Mouse (Mus musculus): Measurements from ENCODE around the gene Espn. TPM values are rescaled to one million over a fixed set of nuclear protein-coding genes. Genes with fewer than 3 reads are reported as not detected.

Gene Espn
- polyA plus RNA-seq, 1 experiment from 2014 or later = 10.1 TPM

DNA sequence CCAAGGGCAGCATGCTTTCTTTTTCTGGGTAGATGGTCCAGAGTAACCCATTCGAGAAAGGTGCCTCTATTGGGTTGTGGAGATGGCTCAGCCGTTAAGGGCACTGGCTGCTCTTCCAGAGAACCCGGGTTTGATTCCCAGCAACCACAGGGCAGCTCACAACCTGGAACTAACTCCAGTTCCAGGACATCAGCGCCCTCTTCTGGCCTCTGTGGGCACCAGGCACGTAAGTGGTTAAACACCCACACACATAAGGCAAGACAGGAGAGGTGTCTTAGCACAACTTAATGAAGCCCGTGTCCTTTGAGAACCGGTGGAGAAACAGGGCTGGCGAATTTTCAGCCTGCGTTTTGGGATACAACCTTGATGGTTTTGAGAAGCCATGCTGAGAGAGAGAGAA, 77.6 kb downstream of the Espn start:
- H3K4me1 ChIP-seq (replicated peaks; ENCODE audit: control insufficient read depth, insufficient read depth, low read length) = peaks cover 11% of the 10 kb centered on the region
- H3K27me3 ChIP-seq (ENCODE audit: control insufficient read depth, insufficient read depth, low read depth, low read length) = no peaks in the 10 kb centered on the region
- no peaks in the 10 kb centered on the region for H3K36me3 ChIP-seq (ENCODE audit: control insufficient read depth, insufficient read depth, low read length)
- WGBS = 75% methylated on average over 9 of the region's 9 CpGs
- H3K9ac ChIP-seq (ENCODE audit: low read length) = no peak overlapping the region
- no peak overlapping the region for H3K27ac ChIP-seq (ENCODE audit: low read length)
- H3K9me3 ChIP-seq (ENCODE audit: control insufficient read depth, low read length) = no peaks in the 10 kb centered on the region
- ATAC-seq (ENCODE audit: low read depth) = no peak
- H3K4me2 ChIP-seq (ENCODE audit: low read depth, low read length) = no peak overlapping the region
- H3K4me3 ChIP-seq (ENCODE audit: low read length) = no peak overlapping the region

DNA sequence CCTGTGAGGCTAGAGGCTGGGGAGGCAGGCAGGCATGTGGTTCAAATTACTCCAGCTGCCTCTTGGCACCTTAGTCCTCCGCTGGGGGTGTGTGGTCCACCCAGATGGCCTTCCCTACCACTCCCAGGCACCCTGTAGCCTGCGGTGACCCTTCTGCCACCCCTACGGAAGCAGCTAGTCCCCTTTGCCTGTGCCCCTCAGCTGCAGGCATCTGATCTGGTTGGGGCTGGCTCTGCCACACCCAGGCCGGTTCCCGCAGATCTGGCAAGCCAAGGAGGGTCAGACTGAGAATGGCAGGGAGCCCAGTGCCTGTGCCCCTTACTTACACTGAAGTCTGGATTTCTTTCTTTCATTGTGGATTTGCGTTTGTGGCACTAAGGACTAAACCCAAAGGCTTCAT, 78.5 kb downstream of the Espn start:
- Histone ChIP-seq H3K27me3 (ENCODE audit: control insufficient read depth, insufficient read depth, low read depth, low read length) (no peaks in the 10 kb centered on the region), H3K36me3 (ENCODE audit: control insufficient read depth, insufficient read depth, low read length) (no peaks in the 10 kb centered on the region), H3K27ac (ENCODE audit: low read length) (no peak overlapping the region), H3K9ac (ENCODE audit: low read length) (no peak overlapping the region), H3K9me3 (ENCODE audit: control insufficient read depth, low read length) (no peaks in the 10 kb centered on the region), H3K4me3 (ENCODE audit: low read length) (no peak overlapping the region), H3K4me2 (ENCODE audit: low read depth, low read length) (no peak overlapping the region), H3K4me1 (replicated peaks; ENCODE audit: control insufficient read depth, insufficient read depth, low read length) (peaks cover 11% of the 10 kb centered on the region)
- no peak for ATAC-seq (ENCODE audit: low read depth)
- 72% methylated on average over 6 of the region's 6 CpGs for WGBS

DNA sequence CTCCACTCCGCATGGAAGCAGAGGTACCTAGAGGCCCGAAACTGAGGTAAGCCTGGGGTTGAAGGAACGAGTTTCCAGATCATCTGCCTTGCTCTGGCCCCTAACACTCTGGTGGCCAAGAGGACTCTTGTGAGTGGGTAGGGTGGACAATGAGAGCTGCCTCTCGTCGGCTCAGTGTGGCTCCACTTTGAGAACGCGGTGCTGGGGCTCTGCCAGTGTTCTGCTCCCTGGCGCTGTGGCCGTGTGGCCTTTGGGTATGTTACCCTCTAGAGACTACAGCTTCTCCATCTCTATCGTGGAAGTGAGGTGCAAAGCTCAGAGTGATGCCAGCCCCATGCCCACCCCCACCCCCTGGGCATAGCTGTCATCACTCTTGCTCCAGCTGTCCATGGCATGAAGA, 79.5 kb downstream of the Espn start:
- peak; percentile 7; the same call in 1 of the 2 replicates for ATAC-seq (ENCODE audit: low read depth)
- no peaks in the 10 kb centered on the region for H3K27me3 ChIP-seq (ENCODE audit: control insufficient read depth, insufficient read depth, low read depth, low read length)
- H3K9me3 ChIP-seq (ENCODE audit: control insufficient read depth, low read length) = no peaks in the 10 kb centered on the region
- H3K4me1 ChIP-seq (replicated peaks; ENCODE audit: control insufficient read depth, insufficient read depth, low read length) = peaks cover 11% of the 10 kb centered on the region
- no peaks in the 10 kb centered on the region for H3K36me3 ChIP-seq (ENCODE audit: control insufficient read depth, insufficient read depth, low read length)
- H3K27ac ChIP-seq (ENCODE audit: low read length) = peak overlapping the region; percentile 70
- H3K9ac ChIP-seq (ENCODE audit: low read length) = no peak overlapping the region
- WGBS = 50% methylated on average over 10 of the region's 10 CpGs
- H3K4me3 ChIP-seq (ENCODE audit: low read length) = no peak overlapping the region
- H3K4me2 ChIP-seq (ENCODE audit: low read depth, low read length) = 0 out of 2 replicates have a peak overlapping the region, but pooled peaks have one; percentile 3

DNA sequence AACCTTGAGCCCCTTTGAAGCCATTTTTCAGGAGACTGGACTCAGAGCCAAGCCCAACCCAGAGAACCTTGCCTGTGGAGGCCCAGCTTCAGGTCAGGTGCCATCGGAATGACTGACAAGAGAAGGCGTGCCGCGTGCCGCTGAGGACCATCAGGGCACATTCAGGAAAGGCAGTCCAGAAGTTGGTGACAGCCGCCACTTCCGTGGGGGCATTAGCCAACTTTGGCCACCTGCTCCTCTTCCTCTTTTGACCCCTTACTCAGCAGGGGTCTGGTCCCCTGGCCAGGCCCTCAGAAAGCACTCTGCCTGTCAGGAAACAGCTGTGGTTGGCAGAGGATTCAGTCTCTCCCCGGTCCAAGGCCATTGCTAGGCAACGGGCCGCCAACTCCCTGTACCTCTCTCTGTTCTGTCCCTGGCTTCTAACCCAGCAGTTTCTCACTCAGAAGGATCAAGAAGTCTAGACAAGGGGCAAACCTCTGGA, 80.0 kb downstream of the Espn start, which contains the start of gene Plekhg5:
Plekhg5 (plus strand) TSS at position 378 of the 481 bp plus-strand sequence.
- H3K4me2 ChIP-seq (ENCODE audit: low read depth, low read length) = 0 out of 2 replicates have a peak within 1 kb of the TSS, but pooled peaks have one; percentile 3
- no peaks in the 10 kb centered on the region for H3K36me3 ChIP-seq (ENCODE audit: control insufficient read depth, insufficient read depth, low read length)
- H3K9ac ChIP-seq (ENCODE audit: low read length) = no peak within 1 kb of the TSS
- H3K4me3 ChIP-seq (ENCODE audit: low read length) = no peak within 1 kb of the TSS
- no peaks in the 10 kb centered on the region for H3K27me3 ChIP-seq (ENCODE audit: control insufficient read depth, insufficient read depth, low read depth, low read length)
- peaks cover 11% of the 10 kb centered on the region for H3K4me1 ChIP-seq (replicated peaks; ENCODE audit: control insufficient read depth, insufficient read depth, low read length)
- WGBS = 34% methylated on average over 10 of the region's 10 CpGs
- ATAC-seq (ENCODE audit: low read depth) = peak; percentile 80
- H3K27ac ChIP-seq (ENCODE audit: low read length) = peak within 1 kb of the TSS; percentile 70
- no peaks in the 10 kb centered on the region for H3K9me3 ChIP-seq (ENCODE audit: control insufficient read depth, low read length)

DNA sequence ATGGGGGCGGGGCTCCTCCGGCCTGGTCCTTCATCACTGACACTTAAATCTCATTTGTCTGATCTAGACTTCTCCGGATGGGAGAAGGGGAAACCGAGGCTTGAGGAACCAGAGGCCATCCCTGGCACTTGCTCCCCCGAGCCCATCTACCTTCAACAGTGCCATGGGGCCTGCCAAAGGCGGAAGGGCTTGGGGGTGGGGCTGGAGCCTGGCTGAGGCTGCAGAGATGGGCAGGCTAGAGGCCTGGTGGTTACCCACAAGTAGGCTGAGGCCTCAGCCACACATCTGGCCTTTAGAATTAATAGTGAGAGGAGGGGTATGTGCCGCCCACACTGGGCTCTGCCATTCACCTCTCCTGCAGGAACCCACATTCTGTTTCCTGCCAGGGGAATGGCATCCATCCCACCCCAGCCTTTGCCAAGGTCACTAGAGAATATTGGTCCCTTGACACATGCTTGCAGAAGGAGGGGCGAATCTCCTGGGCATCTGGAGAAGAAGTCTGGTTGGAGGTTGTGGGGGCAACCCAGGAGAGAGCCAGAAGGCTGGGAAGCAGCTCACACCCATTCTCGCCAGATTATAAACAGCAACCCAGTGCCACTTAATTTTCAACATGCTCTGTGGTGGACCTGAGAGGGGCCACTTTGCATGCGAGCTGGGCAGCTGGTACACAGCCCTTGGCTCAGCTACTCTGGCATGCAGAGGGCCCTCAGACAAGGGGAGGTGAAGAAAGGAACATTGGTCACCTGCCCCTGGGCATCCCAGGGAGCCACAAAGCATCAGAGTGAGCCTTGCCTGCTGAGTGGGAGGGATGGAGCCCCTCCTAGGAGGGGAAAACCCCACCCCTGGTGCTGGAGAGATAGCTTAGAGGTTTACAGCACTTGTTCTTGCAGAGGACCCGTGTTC, 81.4 kb downstream of the Espn start:
- 62% methylated on average over 11 of the region's 11 CpGs for WGBS
- ATAC-seq (ENCODE audit: low read depth) = no peak
- Histone ChIP-seq H3K4me1 (replicated peaks; ENCODE audit: control insufficient read depth, insufficient read depth, low read length) (peaks cover 11% of the 10 kb centered on the region), H3K4me3 (ENCODE audit: low read length) (no peak overlapping the region), H3K4me2 (ENCODE audit: low read depth, low read length) (no peak overlapping the region), H3K27ac (ENCODE audit: low read length) (no peak overlapping the region), H3K9ac (ENCODE audit: low read length) (no peak overlapping the region), H3K27me3 (ENCODE audit: control insufficient read depth, insufficient read depth, low read depth, low read length) (no peaks in the 10 kb centered on the region), H3K36me3 (ENCODE audit: control insufficient read depth, insufficient read depth, low read length) (no peaks in the 10 kb centered on the region), H3K9me3 (ENCODE audit: control insufficient read depth, low read length) (no peaks in the 10 kb centered on the region)

Other genes starting within 250 kb of the Espn start
- gene Dnajc11, start 218.7 kb downstream of the Espn start, polyA plus RNA-seq (2015; fragmentation: Nextera tagmentation; extraction: Ambion mirVana) = 56.4 and 57.1 TPM in 2 replicates
- gene Thap3, start 163.4 kb downstream of the Espn start, polyA plus RNA-seq (2015; fragmentation: Nextera tagmentation; extraction: Ambion mirVana) = 37.5 and 43.9 TPM in 2 replicates
- 25.1 and 26.8 TPM in 2 replicates for gene Phf13, start 156.1 kb downstream of the Espn start, polyA plus RNA-seq (2015; fragmentation: Nextera tagmentation; extraction: Ambion mirVana)
- gene Klhl21, start 143.6 kb downstream of the Espn start, polyA plus RNA-seq (2015; fragmentation: Nextera tagmentation; extraction: Ambion mirVana) = 10.9 and 12.3 TPM in 2 replicates
- gene Zbtb48, start 124.7 kb downstream of the Espn start, polyA plus RNA-seq (2015; fragmentation: Nextera tagmentation; extraction: Ambion mirVana) = 17.5 and 20.6 TPM in 2 replicates
- 0.59 and 0.74 TPM in 2 replicates for gene Tas1r1, start 113.8 kb downstream of the Espn start, polyA plus RNA-seq (2015; fragmentation: Nextera tagmentation; extraction: Ambion mirVana)
- gene Nol9, start 113.0 kb downstream of the Espn start, polyA plus RNA-seq (2015; fragmentation: Nextera tagmentation; extraction: Ambion mirVana) = 21.4 and 22.7 TPM in 2 replicates
- 23.3 and 24.1 TPM in 2 replicates for gene Plekhg5, start 79.9 kb downstream of the Espn start, polyA plus RNA-seq (2015; fragmentation: Nextera tagmentation; extraction: Ambion mirVana)
- 1.6 and 2.4 TPM in 2 replicates for gene Tnfrsf25, start 36.4 kb downstream of the Espn start, polyA plus RNA-seq (2015; fragmentation: Nextera tagmentation; extraction: Ambion mirVana)
- gene Hes2, start 6.5 kb upstream of the Espn start, polyA plus RNA-seq (2015; fragmentation: Nextera tagmentation; extraction: Ambion mirVana) = 0.54 and 0.87 TPM in 2 replicates
- gene Acot7, start 25.8 kb upstream of the Espn start, polyA plus RNA-seq (2015; fragmentation: Nextera tagmentation; extraction: Ambion mirVana) = 66.5 and 69.0 TPM in 2 replicates
- gene Gpr153, start 121.9 kb upstream of the Espn start, polyA plus RNA-seq (2015; fragmentation: Nextera tagmentation; extraction: Ambion mirVana) = 8.3 and 8.5 TPM in 2 replicates
- not detected in 2 replicates for gene Hes3, start 139.3 kb upstream of the Espn start, polyA plus RNA-seq (2015; fragmentation: Nextera tagmentation; extraction: Ambion mirVana)
- 21.7 and 24.0 TPM in 2 replicates for gene Icmt, start 144.9 kb upstream of the Espn start, polyA plus RNA-seq (2015; fragmentation: Nextera tagmentation; extraction: Ambion mirVana)
- 2.5 and 2.7 TPM in 2 replicates for gene Rnf207, start 166.6 kb upstream of the Espn start, polyA plus RNA-seq (2015; fragmentation: Nextera tagmentation; extraction: Ambion mirVana)
- gene Rpl22, start 173.4 kb upstream of the Espn start, polyA plus RNA-seq (2015; fragmentation: Nextera tagmentation; extraction: Ambion mirVana) = 361 and 378 TPM in 2 replicates
- 0.28 and 0.38 TPM in 2 replicates for gene Chd5, start 186.3 kb upstream of the Espn start, polyA plus RNA-seq (2015; fragmentation: Nextera tagmentation; extraction: Ambion mirVana)